Mouse (Mus musculus) bone marrow macrophage, adult 2 months (primary cell): ENCODE data around the gene Zfand2b. TPM values are rescaled to one million over a fixed set of nuclear protein-coding genes. Genes with fewer than 3 reads are reported as not detected.
A peak's percentile ranks its signal among the peaks of the same experiment; 100 is the strongest.

Source experiments
- H3K27ac ChIP-seq: 2 replicates; pipeline ENCODE4 v1.5.1; 2012; ENCODE audit warnings: low read depth, low read length; ENCODE audit not compliant: insufficient read depth
- H3K4me1 ChIP-seq: 2 replicates; pipeline ENCODE4 v1.6.1; 2012; ENCODE audit warnings: low read length; ENCODE audit not compliant: control insufficient read depth, insufficient read depth
- H3K4me3 ChIP-seq: 2 replicates; pipeline ENCODE4 v1.5.1; 2012; ENCODE audit warnings: mild to moderate bottlenecking, low read length, moderate library complexity; ENCODE audit not compliant: insufficient read depth
- CTCF ChIP-seq: IDR thresholded peaks from 2 replicates; pipeline ENCODE4 v1.5.1; 2012; ENCODE audit warnings: low read depth, mild to moderate bottlenecking, low read length, moderate library complexity
- POLR2A ChIP-seq: IDR thresholded peaks from 2 replicates; pipeline ENCODE4 v1.6.1; 2012; ENCODE audit warnings: mild to moderate bottlenecking, low read depth, low read length, borderline replicate concordance
- polyA plus RNA-seq: library from polyadenylated mRNA; stranded (reverse); fragments of >200 nt; gene quantifications from 2 replicates; pipeline ENCODE4 v1.2.4, GENCODE M21; 2012; ENCODE audit not compliant: missing spikeins, insufficient read depth, insufficient read length

Gene Zfand2b
- polyA plus RNA-seq, 1 experiment: 34.6 TPM

DNA sequence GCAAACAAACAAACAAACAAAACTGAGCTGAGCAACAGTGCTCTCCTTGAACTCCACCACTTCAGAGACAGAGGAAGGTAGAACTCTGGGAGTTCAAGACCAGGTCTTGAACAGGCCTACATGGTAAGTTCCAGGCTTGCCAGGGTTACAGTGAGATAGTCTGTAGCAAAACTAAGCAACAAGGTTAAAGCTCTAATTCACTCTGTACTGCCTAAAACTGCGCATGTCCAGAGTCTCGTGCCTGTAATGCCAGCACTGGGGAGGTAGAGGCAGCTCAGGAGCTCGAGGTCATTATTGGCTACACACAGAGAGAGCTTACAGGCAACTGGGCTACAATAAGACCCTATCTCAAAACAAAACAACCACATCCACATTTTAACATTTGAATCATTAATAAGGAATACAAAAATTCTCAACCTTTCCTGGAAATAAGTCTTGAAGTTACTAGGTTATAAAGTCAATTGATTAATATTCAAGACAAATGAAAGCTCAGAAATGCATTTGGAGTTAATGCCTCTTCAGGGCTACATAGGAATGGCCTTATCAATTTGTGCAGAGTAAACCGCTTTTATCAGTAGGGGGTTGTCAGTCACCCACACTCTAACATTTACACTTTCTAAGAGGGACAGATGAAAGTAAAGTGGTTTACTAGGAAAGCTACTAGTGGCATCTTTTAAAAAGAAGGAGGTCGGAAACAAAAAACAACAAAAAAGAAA, 8.7 kb upstream of the Zfand2b start:
- no peak for TF ChIP-seq POLR2A
- TF ChIP-seq CTCF: no peak
- H3K4me3 ChIP-seq: no peak overlapping the region
- H3K27ac ChIP-seq: no peak overlapping the region
- H3K4me1 ChIP-seq: 0 out of 2 replicates have a peak, but pooled peaks cover 2% of the 10 kb centered on the region

DNA sequence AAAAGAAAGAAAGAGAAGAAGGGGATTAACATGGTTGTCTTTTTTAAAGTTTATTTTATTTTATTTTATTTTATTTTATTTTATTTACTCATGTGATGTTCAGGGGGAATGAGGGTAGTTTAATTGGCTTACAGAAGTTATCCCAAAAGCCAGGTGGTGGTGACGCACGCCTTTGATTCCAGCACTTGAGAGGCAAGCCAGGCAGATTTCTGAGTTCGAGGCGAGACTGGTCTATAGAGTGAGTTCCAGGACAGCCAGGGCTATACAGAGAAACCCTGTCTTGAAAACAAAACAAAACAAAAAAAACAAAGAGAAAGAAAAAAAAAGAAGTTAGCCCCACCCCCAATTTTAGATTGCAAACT, 8.2 kb upstream of the Zfand2b start:
- TF ChIP-seq POLR2A: no peak
- TF ChIP-seq CTCF: no peak
- H3K4me3 ChIP-seq: no peak overlapping the region
- 0 out of 2 replicates have a peak, but pooled peaks cover 2% of the 10 kb centered on the region for H3K4me1 ChIP-seq
- H3K27ac ChIP-seq: no peak overlapping the region

DNA sequence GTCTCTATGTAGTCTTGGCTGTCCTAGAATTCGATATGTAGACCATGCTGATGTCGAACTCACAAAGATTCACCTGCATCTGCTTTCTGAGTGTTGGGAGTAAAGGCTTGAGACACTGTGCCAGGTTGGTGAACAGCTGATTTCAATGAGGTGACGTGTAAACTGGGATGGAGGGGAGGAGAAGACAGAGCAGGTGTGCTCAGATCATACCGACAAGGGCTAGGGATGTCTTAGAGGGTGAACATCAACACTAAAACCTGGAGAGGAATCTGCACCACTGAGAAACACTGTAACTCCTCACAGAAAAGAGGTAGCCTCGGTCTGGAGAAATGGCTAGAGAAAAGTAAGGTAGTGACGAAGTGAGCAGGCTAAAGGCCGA, 364 bp upstream of the Zfand2b start:
- TF ChIP-seq CTCF (no peak), POLR2A (no peak)
- H3K4me1 ChIP-seq: peaks cover 8% of the 10 kb centered on the region
- 0 out of 2 replicates have a peak overlapping the region, but pooled peaks have one; percentile 26 for H3K27ac ChIP-seq
- H3K4me3 ChIP-seq: peak overlapping the region; percentile 67

DNA sequence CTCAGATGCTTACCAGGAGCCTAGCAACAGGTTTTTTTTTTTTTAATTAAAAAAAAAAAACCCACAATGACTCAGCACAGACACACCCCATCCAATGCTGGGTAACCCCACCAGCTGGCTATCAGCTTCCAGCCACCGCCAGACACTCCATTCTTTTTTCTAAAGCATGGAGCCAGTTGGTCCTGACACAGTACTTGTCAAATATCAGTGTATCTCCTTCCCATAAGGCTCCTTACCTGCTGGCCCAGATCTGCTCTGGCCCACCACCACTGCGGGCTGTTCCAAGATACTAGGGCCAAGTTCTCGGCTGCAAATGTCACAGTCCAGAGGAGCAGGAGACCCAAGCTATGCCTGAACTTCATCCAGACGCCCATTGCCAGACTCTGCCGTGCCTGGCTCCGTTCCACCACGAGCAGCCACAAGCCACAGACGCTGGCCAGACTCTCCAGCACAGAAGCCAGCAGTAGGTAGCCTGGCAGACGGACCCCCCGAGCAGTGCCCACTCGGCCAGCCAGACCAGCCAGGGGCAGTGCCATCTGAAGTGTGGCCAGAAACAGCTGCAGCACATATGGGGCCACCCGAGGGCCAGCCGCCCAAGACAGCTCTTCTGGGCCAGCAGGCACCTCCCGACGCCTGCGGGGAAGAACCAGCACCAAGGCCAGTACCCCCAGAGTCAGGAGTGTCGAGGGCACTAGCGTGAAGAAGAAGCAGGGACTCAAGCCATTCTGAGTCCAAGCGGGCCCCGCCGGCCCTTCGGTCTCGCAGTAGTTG, 11.1 kb downstream of the Zfand2b start:
- no peak overlapping the region for H3K27ac ChIP-seq
- TF ChIP-seq CTCF: no peak
- no peak for TF ChIP-seq POLR2A
- peak overlapping the region; percentile 66 for H3K4me3 ChIP-seq
- H3K4me1 ChIP-seq: peaks cover 5% of the 10 kb centered on the region; the same call in 1 of the 2 replicates

DNA sequence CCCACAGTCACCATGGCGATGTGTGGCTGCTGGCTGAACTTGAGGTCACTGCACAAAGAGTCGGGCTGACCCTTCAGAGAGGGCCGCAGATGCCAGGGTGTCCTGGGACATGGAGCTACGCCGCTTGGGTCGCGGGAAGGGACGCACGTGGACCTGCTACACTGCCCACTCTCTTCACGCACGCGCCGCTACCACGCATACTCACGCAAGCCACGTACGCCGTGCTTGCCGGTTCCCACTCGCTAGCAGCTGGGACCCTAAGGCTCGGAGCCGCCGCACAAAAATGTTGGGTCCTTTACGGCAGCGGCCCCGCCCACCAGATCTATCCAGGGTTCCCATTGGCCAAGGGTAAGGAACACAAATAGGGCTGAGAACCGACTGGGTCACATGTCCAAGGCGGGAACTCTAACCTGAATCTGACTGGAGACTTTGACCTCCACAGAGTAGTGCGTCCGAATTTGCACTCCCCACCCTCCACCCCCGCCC, 11.7 kb downstream of the Zfand2b start, which contains the start of gene Abcb6:
Abcb6 (minus strand) TSS at position 288 of the 486 bp plus-strand sequence.
- Histone ChIP-seq H3K27ac (no peak within 1 kb of the TSS), H3K4me3 (peak within 1 kb of the TSS; percentile 66), H3K4me1 (peaks cover 5% of the 10 kb centered on the region; the same call in 1 of the 2 replicates)
- no peak for TF ChIP-seq POLR2A
- TF ChIP-seq CTCF: no peak

DNA sequence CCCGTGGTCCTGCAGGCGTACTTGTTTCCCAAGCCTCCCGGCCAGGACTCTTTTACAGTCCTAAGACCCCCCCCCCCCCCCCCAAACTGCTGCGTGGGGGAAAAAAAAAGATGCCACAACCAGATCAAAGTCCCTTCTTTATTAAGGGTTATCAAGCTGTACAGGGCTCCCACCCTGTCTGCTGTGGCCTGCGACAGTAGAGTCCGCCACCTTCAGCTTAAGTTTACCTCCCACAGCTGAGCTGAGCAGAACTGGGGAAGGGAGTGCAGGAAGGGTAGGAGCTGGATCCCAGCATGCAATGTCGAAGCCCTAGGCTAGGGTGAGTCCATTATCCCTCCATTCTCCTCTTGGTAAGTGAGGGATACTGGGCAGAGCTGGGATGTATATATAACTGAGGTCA, 12.3 kb downstream of the Zfand2b start:
- Histone ChIP-seq H3K27ac (no peak overlapping the region), H3K4me1 (peaks cover 5% of the 10 kb centered on the region; the same call in 1 of the 2 replicates), H3K4me3 (no peak overlapping the region)
- TF ChIP-seq CTCF (no peak), POLR2A (no peak)

DNA sequence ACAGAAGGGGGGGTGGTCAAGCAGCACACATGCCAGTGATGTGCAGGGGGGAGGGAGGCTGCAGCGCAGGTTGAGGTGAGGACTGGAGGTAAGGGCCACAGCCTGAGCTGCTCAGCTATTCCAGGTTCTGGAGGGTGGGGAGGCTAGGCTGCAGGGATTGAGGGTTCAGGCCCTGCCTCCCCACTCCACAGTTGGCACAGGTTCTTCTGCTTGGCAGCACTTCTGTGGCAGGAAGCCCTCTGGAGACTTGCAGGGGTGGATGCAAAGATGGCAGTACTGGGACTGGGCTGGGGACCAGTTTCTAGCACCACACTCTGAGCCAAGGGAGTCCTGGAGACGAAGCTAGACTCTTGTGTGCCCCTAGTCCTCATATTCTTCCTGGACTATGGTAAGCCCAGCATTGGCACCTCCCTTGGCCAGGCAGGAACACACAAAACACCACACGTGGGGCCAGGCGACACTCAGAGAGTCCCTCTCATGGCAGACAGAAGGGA, 13.0 kb downstream of the Zfand2b start:
- H3K27ac ChIP-seq: no peak overlapping the region
- no peak overlapping the region for H3K4me3 ChIP-seq
- TF ChIP-seq POLR2A (no peak), CTCF (no peak)
- peaks cover 5% of the 10 kb centered on the region; the same call in 1 of the 2 replicates for H3K4me1 ChIP-seq

DNA sequence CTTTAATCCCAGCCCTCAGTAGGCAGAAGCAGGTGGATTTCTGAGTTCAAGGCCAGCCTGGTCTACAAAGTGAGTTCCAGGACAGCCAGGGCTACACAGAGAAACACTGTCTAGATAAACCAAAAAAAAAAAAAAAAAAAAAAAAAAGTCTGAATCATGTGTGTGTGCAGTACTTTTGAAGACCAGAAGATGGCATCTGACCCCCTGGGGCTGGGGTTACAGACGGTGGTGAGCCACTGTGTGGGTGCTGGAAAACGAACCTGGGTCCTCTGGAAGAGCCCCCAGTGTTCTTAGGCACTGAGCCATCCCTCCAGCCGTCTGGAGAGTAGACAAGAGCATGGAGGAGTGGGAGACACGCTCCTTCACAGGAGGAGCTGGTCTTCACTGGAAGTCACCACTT, 13.7 kb downstream of the Zfand2b start:
- TF ChIP-seq CTCF (0 out of 2 replicates have a peak, but pooled peaks have one; percentile 11), POLR2A (no peak)
- Histone ChIP-seq H3K4me1 (peaks cover 7% of the 10 kb centered on the region; the same call in 1 of the 2 replicates), H3K4me3 (no peak overlapping the region), H3K27ac (no peak overlapping the region)

DNA sequence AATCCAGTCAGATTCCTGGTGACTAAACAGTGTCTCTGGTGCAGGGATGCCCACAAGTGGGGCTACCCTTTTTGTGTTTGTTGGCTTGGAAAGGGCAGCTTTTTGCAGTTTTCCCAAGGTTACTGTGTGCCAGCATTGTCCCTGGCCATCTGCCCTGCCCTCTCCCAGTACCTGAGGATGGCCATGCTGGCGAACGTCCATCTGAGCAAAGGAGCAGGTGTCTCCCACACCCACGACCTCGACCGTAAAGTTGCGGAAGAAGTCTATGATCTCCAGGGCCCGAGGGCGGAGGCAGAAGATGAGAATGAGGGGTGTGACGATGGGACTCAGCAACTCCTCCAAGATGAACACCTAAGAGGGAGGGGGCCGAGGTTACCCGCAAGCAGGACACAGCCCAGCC, 17.0 kb downstream of the Zfand2b start:
- peaks cover 25% of the 10 kb centered on the region for H3K4me1 ChIP-seq
- no peak overlapping the region for H3K27ac ChIP-seq
- no peak overlapping the region for H3K4me3 ChIP-seq
- TF ChIP-seq POLR2A (no peak), CTCF (no peak)
